Mouse (Mus musculus): Measurements from ENCODE around the gene Piwil4. TPM values are rescaled to one million over a fixed set of nuclear protein-coding genes. Genes with fewer than 3 reads are reported as not detected.

The Piwil4 gene
- polyA plus RNA-seq (2012; rRNA removed), result 0.06 TPM in 2 replicates

DNA sequence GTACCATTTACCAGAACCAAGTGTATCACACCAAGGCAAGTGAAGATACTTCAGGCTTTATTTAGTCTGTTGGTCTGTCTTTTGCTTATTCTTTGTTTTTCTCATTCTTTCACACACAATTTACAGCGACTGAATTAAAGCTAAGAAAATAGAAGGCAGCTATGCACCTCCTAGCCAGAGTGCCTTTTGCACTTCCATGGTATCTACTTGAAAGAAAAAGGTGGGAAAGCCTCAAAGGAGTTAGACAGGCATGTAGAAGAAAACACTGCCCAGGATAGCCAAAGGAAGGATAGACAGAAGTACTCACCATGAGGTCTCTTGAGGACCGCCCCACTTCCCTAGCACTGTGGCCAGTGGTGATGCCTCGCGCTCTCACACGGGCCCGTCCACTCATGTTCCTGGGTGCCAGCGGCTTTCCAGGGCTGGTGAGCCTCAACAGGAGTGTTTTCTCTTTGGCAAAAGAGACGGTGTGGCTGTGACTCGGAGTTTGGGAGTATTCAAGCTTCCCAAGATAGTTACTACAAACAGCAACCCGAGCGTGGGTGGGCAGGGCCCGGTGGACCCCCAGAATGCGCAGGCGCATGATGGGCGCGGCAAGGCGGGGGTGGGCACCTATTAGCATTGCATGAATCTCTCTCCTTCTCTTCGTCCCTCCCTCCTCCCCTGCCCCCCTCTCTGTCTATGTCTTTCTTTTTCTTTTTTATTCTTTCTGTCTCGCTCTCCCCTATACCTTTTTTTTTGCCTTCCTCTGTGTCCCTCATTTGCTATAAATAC, at the start of gene Piwil4:
TSS of gene Piwil4 (minus strand) at position 583 of the 774 bp plus-strand sequence.

DNA sequence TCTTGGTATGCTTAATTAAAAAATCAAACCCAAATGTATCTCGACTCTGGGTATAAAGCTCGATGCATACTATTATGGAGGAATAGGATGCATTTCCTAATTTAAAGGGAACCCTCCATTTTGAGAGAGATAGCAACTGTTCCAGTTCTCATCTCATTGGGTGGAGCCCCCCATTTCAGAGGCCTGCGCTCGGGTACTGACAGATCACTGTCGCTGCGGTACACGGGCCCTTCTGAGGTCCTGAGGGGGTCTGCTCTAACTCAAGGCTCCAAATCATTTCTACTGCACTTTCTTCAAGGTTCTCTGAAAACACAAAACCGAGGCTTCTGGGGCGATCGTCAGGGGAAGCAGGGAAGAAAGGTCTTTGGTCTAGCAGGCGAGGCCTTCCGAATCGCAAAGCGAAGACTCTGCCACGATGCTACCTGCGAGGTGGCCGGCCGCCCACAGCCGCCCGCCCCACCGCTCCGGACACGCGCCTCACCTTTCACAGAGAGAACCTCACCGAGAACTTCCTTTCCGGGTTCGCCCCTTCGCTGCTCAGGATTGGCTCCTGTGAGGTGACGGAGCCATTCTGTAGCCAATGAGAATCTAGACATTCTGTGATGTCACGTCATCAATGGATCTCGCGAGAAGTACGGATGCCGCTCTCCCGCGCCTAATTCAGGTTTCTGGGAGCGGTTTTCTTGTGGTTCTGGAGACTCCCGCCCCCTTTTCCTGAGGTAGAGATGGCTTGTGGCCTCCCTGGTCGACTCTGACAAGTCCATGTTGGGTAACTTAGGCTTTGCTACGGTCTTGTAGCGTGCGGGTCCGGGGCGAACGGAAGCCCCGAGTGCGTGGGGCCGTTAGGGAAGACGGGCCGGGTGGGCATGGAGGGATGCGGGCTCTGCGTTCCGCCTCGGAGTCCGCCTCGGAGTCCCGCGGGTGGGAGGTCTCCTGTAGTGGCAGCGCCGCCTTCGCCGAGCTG, 43.8 kb upstream of the Piwil4 start, which contains the start of the genes Mre11a and Ankrd49:
TSS of gene Mre11a (plus strand) at position 616 of the 964 bp plus-strand sequence.
TSS of gene Ankrd49 (minus strand) at position 818 of the 964 bp plus-strand sequence.

DNA sequence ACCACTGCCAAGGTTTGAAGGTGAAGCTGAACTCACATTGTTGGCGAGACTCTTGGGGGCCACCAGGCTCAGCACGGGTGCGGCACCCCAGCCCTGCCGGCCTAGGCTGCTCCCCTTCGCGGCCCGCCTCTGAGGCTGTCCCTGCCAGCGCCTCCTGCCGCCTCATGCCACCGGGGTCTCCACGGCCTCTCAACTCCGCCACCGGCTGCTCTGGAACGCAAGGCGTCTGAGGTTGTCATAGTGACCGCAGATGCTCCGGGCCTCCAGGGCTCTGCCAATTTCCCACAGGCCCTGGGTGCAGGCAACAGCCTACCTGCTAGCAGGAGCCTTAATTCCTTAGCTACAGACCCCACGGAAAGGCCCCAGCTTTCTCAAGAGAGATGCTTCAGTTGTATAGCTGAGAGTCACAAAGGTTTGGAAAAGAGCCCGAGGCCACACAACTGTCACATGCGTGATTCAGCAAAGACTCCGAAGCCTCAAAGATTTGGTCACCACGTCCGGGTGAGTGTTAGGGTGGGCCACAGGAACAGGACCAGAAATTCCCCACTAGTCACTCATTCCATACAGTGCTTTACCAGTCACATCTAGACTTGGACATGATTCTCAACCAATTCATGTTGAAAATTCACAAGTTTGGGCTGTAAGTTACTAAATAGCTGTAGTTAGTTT, 30.4 kb upstream of the Piwil4 start, which contains the start of gene 1700012B09Rik:
TSS of gene 1700012B09Rik (minus strand) at position 228 of the 669 bp plus-strand sequence.

DNA sequence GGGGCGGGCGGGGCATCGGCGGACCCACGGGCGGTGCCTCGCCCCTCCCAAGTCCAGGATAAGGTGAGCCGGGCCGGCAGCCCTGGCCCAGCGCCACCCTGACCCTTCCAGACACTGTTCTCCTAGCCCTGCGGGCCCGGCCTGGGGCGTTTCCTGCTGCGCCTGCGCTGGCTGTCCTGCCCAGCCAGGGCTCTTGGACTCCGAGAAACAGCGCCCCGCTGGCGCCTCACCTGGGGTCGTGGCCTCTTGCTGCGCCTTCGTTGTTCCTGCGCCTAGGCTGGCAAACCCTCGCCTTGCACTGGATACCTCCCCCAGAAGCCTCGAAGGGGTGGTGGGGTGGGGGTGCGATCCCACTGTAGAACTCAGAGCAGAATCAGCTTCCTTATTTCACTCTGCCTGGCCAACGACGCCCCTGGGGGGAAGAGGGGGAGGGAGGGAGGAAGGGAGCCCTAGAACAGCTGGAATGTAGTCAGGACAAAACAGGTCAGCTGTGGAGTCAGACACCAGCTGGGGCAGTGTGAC, 11.5 kb upstream of the Piwil4 start, which contains the start of gene Fut4:
TSS of gene Fut4 (minus strand) at position 393 of the 522 bp plus-strand sequence.

Other genes starting within 250 kb of the Piwil4 start
- gene Kdm4d, start 240.3 kb downstream of the Piwil4 start, polyA plus RNA-seq (2012; rRNA removed), result 0.01 and 0.02 TPM in 2 replicates
- 46.4 and 48.8 TPM in 2 replicates for gene Cwc15, start 240.1 kb downstream of the Piwil4 start, polyA plus RNA-seq (2012; rRNA removed)
- gene Amotl1, start 95.7 kb downstream of the Piwil4 start, polyA plus RNA-seq (2012; rRNA removed), result 1.9 and 2.1 TPM in 2 replicates
- 0.31 and 0.39 TPM in 2 replicates for gene Fut4, start 11.7 kb upstream of the Piwil4 start, polyA plus RNA-seq (2012; rRNA removed)
- gene 1700012B09Rik, start 30.3 kb upstream of the Piwil4 start, polyA plus RNA-seq (2012; rRNA removed), result not detected in 2 replicates
- gene Mre11a, start 43.9 kb upstream of the Piwil4 start, polyA plus RNA-seq (2012; rRNA removed), result 7.7 and 8.4 TPM in 2 replicates
- 14.6 and 16.1 TPM in 2 replicates for gene Ankrd49, start 44.1 kb upstream of the Piwil4 start, polyA plus RNA-seq (2012; rRNA removed)
- 0.05 TPM in 1 of 2 replicates, not detected in the other for gene Gpr83, start 119.5 kb upstream of the Piwil4 start, polyA plus RNA-seq (2012; rRNA removed)
- not detected in 2 replicates for gene Izumo1r, start 163.2 kb upstream of the Piwil4 start, polyA plus RNA-seq (2012; rRNA removed)

Measured in liver, embryonic 14 days (tissue).